Mouse (Mus musculus): ENCODE measurements around the gene Slc44a1.
A peak's percentile ranks its signal among the peaks of the same experiment; 100 is the strongest.

The Slc44a1 gene

GRCm38 (mm10) chr4:53537101-53537500 is 96.9 kb downstream of the Slc44a1 start:
- DNase-seq (ENCODE audit: low read depth, low spot score): no peak

DNA sequence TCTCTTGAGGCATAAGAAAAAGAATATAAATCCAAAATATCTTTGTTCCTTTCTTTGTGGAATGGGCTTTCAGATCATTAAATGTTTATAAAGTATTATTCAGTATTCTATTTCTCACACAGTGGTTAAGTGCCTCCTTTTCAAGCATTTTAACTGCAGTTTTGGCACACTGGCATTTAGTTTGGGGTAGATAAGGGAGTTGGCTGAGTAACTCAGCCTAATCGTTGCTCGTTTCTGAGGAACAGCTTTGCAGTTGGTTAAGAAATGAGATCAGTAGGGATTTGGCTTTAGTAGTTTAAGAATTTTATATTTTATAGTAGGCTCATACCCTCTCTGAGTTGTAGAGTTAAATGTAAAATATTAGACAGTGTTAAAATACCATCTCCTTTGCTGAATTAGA is 97.3 kb downstream of the Slc44a1 start:
- no peak for DNase-seq (ENCODE audit: low read depth, low spot score)

- DNase-seq (ENCODE audit: low read depth, low spot score): no peak
Measured at GRCm38 (mm10) chr4:53538600-53538999, 98.4 kb downstream of the Slc44a1 start.

DNA sequence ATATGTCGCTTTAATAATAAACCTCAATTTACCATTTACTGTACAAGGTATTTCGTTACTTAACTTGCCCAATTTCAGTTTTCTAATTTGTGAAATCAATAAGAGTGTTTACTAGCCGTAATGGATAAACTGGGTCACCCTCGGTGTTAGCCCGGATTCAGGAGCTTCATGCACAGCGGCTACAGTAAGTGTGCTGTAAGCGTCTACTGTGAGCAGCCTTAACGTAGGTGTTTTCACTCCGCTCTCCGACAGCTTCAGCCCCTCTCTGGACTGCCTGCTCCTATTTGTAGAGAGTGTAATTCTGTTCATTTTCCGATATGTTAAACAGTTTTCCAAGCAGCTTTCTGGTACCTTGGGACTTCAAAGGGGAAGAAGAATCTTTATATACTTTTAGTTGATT is 99.7 kb downstream of the Slc44a1 start:
- DNase-seq (ENCODE audit: low read depth, low spot score): no peak

DNA sequence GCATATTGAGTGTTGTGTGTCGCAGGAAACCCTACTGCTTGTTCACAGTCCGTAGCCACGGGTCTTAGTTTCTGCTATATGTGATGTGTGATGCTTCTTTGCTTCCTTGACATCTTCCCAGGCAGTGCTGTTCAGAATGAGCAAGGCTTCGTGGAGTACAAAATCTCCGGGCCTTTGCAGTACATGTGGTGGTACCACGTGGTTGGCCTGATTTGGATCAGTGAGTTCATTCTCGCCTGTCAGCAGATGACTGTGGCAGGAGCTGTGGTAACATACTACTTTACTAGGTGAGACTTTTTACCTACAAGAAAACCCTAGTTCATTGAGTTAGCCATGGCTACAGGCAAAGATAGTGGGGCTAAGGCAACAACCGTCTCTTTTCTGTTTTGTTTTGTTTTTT is 103.2 kb downstream of the Slc44a1 start:
- no peak for DNase-seq (ENCODE audit: low read depth, low spot score)

GRCm38 (mm10) chr4:53544889-53545288 is 104.7 kb downstream of the Slc44a1 start:
- DNase-seq (ENCODE audit: low read depth, low spot score): no peak

- no peak for DNase-seq (ENCODE audit: low read depth, low spot score)
Measured at GRCm38 (mm10) chr4:53547381-53547780, 107.2 kb downstream of the Slc44a1 start.

GRCm38 (mm10) chr4:53549375-53549774 is 109.2 kb downstream of the Slc44a1 start:
- DNase-seq (ENCODE audit: low read depth, low spot score): peak; percentile 11

GRCm38 (mm10) chr4:53564618-53565017 is 124.4 kb downstream of the Slc44a1 start:
- DNase-seq (ENCODE audit: low read depth, low spot score): no peak

GRCm38 (mm10) chr4:53567065-53567464 is 126.9 kb downstream of the Slc44a1 start:
- no peak for DNase-seq (ENCODE audit: low read depth, low spot score)

DNA sequence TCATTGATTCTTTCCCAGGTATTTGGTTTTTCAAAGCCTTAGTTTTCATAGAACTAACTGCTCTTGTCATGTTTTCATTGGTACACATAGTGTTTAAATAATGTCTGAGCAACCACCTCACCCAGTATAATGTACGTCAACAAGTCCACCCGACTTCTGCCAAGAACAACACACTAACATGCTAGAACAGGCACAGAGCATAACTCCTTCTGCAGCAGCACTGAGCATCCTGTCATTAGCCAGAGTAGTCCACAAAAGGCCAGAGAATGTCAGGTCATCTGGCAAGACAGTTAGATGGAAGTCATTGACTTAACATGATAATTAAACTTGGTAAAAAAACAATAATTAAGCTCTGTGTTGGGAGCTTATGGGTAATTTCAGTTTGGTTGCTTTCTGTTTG is 135.3 kb downstream of the Slc44a1 start:
- no peak for DNase-seq (ENCODE audit: low read depth, low spot score)

DNA sequence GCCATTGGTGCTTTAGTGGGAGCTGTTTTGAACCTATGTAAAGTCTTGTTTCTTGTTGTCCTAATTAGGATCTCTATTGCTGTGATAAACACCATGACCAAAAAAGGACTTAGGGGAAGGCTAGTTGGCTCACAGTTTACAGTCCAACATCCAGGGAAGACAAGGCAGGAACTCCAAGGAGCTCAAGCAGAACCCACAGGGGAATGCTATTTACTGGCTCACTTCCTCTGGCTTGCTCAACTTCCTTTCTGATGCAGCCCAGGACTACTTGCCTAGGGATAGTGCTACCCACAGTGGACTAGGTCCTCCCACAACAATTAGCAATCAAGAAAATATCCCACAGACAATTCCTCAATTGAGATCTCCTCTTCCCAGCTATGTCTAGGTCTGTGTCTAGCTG is 147.5 kb downstream of the Slc44a1 start:
- no peak for DNase-seq (ENCODE audit: low read depth, low spot score)

GRCm38 (mm10) chr4:53588936-53589335 is 148.7 kb downstream of the Slc44a1 start:
- no peak for DNase-seq (ENCODE audit: low read depth, low spot score)

DNA sequence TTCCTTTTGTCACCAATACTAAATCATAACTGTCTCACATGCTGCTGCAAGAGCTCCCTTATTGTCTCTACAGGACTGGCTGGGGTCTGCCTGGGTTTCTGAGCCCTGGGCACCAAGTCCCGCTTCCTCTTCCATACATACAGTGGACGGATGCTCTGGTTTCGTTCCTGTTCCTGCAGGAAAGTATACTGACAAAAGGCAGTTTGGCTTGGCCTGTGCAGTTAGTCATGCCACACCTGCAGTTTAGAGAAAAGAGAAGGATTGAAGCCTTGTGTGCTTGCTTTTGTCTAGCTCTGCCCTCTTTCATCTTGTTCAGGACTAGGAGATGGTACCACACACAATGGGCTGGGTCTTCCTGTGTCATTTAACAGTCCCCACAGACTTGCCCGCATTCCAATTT is 149.3 kb downstream of the Slc44a1 start:
- DNase-seq (ENCODE audit: low read depth, low spot score): no peak

GRCm38 (mm10) chr4:53590163-53590562 is 149.9 kb downstream of the Slc44a1 start:
- DNase-seq (ENCODE audit: low read depth, low spot score): no peak

- no peak for DNase-seq (ENCODE audit: low read depth, low spot score)
Measured at GRCm38 (mm10) chr4:53590691-53591447, 150.7 kb downstream of the Slc44a1 start.

DNA sequence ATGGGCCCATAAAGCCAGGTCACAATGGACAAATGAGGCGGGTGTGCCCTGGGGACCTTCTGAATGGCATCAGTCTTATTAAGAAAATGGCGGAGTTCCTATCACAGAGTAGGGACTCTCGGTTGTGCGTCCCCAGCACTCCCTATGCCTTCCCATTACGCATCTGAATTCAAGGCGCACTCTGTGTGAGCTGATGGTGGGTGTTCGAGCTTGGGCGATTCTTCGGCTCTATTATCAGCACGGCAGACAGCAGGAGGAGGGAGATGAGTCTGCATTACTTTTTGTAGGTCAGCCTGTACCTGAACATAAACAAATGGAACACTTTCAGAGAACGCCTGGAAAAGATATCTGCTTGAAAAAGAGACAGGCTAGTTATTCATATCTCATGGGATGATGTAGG is 151.3 kb downstream of the Slc44a1 start:
- no peak for DNase-seq (ENCODE audit: low read depth, low spot score)

GRCm38 (mm10) chr4:53591941-53592340 is 151.7 kb downstream of the Slc44a1 start:
- no peak for DNase-seq (ENCODE audit: low read depth, low spot score)

DNA sequence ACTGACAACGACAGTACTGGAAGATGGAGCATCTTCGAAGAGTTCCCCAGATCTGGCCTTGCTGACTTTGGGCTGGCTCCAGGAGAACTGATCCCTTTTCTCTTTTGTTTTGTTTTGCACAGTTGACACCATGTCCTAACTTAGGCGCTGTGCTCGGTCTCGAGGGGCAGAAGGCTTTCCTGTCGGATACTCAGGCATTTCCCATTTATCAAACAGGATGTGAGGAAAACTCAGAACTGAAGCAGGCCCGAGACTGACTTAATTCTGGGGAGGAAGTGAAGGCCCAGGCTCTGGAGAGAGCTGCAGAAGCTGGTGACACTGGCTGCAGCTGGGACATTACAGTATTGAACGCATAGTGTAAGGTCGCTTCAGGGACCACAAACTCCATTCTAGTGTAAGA is 152.2 kb downstream of the Slc44a1 start:
- DNase-seq (ENCODE audit: low read depth, low spot score): no peak

DNA sequence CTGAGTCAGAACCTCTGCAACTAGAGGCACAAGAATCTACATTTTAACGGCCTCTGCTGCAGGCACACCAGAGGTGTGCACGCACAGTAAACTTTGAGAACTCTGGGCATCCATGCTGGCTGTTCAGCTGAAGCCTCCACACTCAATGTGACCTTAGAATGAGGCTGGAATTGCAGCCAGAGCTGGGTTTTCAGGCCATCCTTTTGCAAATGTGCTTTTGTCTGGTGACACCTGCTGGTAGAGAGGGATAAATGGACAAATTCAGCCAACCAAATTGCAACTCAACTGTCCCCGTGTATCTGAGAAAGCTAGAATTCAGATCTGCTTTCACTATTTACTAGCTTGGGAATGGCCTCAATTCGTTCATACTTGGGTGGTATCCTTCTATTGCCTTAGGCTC is 154.0 kb downstream of the Slc44a1 start:
- DNase-seq (ENCODE audit: low read depth, low spot score): peak; percentile 50

GRCm38 (mm10) chr4:53595246-53596062 is 155.2 kb downstream of the Slc44a1 start:
- no peak for DNase-seq (ENCODE audit: low read depth, low spot score)

DNA sequence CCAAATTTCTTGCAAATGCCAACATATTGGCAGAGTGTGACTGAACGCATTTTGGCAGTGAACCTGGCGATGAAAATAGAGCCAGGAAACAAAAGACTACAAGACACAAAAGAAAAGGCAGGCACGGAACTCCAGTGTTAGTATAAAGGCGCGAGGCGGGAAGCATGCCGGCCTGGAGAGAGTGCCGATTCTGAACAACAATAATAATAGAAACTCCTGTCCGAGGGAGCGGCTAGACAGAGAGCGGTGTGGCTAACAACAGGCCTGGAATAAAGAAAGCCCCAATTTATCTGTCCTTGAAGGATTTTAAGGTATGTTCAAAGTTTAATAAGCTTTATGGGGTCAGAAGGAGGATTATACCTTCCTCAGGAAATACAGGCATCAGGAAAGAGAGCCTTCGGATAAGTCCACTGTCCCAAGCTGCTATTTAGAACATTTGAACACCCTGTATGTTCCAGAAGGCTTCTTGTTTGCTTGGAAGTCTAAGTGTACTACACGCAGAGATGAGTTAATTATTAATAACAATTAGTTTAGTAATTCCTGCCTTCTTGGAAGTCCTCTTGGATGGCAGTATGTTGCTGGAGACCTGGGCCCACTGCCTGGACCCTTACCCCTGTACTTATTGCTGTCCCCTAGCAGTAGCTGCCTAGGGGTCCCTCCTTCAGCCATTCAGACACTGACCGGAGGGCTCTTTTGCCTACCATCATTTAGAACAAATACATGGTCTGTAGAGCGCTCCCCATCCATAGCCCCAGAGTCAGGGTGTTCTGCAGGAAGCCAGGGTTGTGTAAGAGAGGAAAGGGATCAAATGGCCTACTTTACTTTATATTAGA is 156.1 kb downstream of the Slc44a1 start:
- no peak for DNase-seq (ENCODE audit: low read depth, low spot score)

Data from retina, adult 2 months (tissue).